In the genomic region with DNA sequence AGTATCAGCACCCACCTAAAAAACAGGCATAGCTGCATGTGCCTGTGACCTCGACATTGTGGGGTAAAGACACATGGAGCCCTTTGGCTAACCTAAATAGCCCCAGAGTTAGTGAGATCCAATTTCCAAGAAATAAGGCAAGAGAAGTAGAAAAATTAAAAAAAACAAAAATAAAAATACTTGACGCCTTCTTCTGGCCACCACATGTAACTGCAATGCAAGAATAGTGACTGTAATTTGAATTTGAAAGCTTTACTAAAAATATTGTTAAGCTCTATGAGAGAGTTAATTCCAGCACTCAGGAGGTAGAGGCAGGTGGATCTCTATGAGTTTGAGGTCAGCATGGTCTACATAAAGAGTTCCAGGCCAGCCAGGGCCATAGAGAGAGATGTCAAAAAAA, we compare ENCODE assay signal across 13 mouse cellular contexts.
"Had no signal": no experiment of that assay in that cellular context is flagged by ENCODE, and none has a peak within 500 bp of the region (broad histone marks: within the 10 kb centered on the region; RNA-seq: fewer than 3 reads in every experiment).

No protein-coding gene starts in this region.

- H3K4me1 ChIP-seq: liver, embryonic 13.5 days; neural tube, embryonic 15.5 days had no signal

- H3K27ac ChIP-seq: limb, embryonic 15.5 days; liver, embryonic 13.5 days; midbrain, embryonic 10.5 days; neural tube, embryonic 15.5 days had no signal

- H3K4me2 ChIP-seq: limb, embryonic 15.5 days; liver, embryonic 13.5 days; neural tube, embryonic 15.5 days had no signal

- H3K9ac ChIP-seq: limb, embryonic 15.5 days; liver, embryonic 13.5 days; neural tube, embryonic 15.5 days had no signal

- ATAC-seq: intestine, embryonic 16.5 days had no signal

- H3K27me3 ChIP-seq: limb, embryonic 15.5 days; neural tube, embryonic 15.5 days had no signal

- H3K4me3 ChIP-seq: limb, embryonic 15.5 days; liver, embryonic 13.5 days; midbrain, embryonic 10.5 days; myocyte; neural tube, embryonic 15.5 days had no signal

- DNase-seq: kidney, postnatal 36 days; liver, embryonic 13.5 days; lung, adult 18-20 months; lung, postnatal 4 days; right cerebral cortex, adult 18-20 months; right cerebral cortex, postnatal 25 days; thymus, adult 18-20 months; thymus, postnatal 14 days had no signal

- H3K36me3 ChIP-seq: limb, embryonic 15.5 days; liver, embryonic 13.5 days; midbrain, embryonic 10.5 days; neural tube, embryonic 15.5 days had no signal

- H3K9me3 ChIP-seq: limb, embryonic 15.5 days; liver, embryonic 13.5 days; midbrain, embryonic 10.5 days; neural tube, embryonic 15.5 days had no signal
